Mouse (Mus musculus) stomach, embryonic 14.5 days (tissue): ENCODE results near the gene Slc39a13. TPM values are rescaled to one million over a fixed set of nuclear protein-coding genes. Genes with fewer than 3 reads are reported as not detected.
A peak's percentile ranks its signal among the peaks of the same experiment; 100 is the strongest.
"Not testable (repeated sequence)": the region's sequence is repeated elsewhere in the genome, so short reads cannot be mapped to it uniquely, and the experiment has no call there.

Experiments used
- ATAC-seq: fragments of 200-750 bp; cut with Nextera tagmentation; 2 replicates; pipeline ENCODE4 v1.8.0; 2017; ENCODE audit warnings: low read depth, moderate TSS enrichment; ENCODE audit not compliant: insufficient number of reproducible peaks, insufficient read depth, low FRiP score
- H3K27ac ChIP-seq: fragments of 300-500 bp; sonication (generic); 2 replicates; pipeline ENCODE4 v1.5.1; 2014; ENCODE audit warnings: mild to moderate bottlenecking, low read length, moderate library complexity, mixed read lengths
- H3K27me3 ChIP-seq: fragments of 300-500 bp; sonication (generic); 2 replicates; pipeline ENCODE4 v1.6.1; 2014; ENCODE audit warnings: low read length, control low read depth, mixed read lengths; ENCODE audit not compliant: control insufficient read depth, insufficient read depth
- H3K36me3 ChIP-seq: fragments of 300-500 bp; sonication (generic); 2 replicates; pipeline ENCODE4 v1.6.1; 2014; ENCODE audit warnings: mild to moderate bottlenecking, control low read depth, low read length, moderate library complexity, mixed read lengths; ENCODE audit not compliant: control insufficient read depth, insufficient read depth
- H3K4me1 ChIP-seq: fragments of 300-500 bp; sonication (generic); 2 replicates; pipeline ENCODE4 v1.6.1; 2014; ENCODE audit warnings: low read length, control low read depth, mixed read lengths; ENCODE audit not compliant: control insufficient read depth, insufficient read depth
- H3K4me2 ChIP-seq: fragments of 300-500 bp; sonication (generic); replicated peaks from 2 replicates; pipeline ENCODE4 v1.6.1; 2014; ENCODE audit warnings: low read depth, low read length, control low read depth
- H3K4me3 ChIP-seq: fragments of 300-500 bp; sonication (generic); 2 replicates; pipeline ENCODE4 v1.5.1; 2014; ENCODE audit warnings: low read depth, low read length, control low read depth
- H3K9ac ChIP-seq: fragments of 300-500 bp; sonication (generic); replicated peaks from 2 replicates; pipeline ENCODE4 v1.6.1; 2014; ENCODE audit warnings: low read depth, mild to moderate bottlenecking, control low read depth, low read length, moderate library complexity, mixed read lengths
- H3K9me3 ChIP-seq: fragments of 300-500 bp; sonication (generic); 2 replicates; pipeline ENCODE4 v1.6.1; 2016; ENCODE audit warnings: low read depth, low read length, control low read depth; ENCODE audit not compliant: control insufficient read depth
- WGBS: fragments of 180-500 bp; shearing (Covaris S2); extraction: QIAGEN DNeasy Blood & Tissue Kit; methylation state at CpG from one replicate; pipeline ENCODE4 v1.1.7; 2014; 5-methylcytosine and 5-hydroxymethylcytosine counted together
- polyA plus RNA-seq: library from polyadenylated mRNA; unstranded; fragments of >200 nt; fragmentation: Nextera tagmentation; extraction: Ambion mirVana; gene quantifications from 2 replicates; pipeline ENCODE4 v1.2.1, GENCODE M21; 2014

The Slc39a13 gene
- polyA plus RNA-seq, 1 experiment from 2014 or later = 45.8 TPM

- no peak overlapping the region for H3K27ac ChIP-seq
- no peaks in the 10 kb centered on the region for H3K9me3 ChIP-seq
These were observed 16.9 kb downstream of the Slc39a13 start for GRCm38 (mm10) chr2:91053181-91053933.

GRCm38 (mm10) chr2:91052752-91053151, 17.5 kb downstream of the Slc39a13 start:
- no peak for ATAC-seq
- no peak overlapping the region for H3K27ac ChIP-seq
- peaks cover 27% of the 10 kb centered on the region for H3K36me3 ChIP-seq
- no peak overlapping the region for H3K9ac ChIP-seq
- no peaks in the 10 kb centered on the region for H3K27me3 ChIP-seq
- H3K9me3 ChIP-seq = no peaks in the 10 kb centered on the region
- H3K4me3 ChIP-seq = no peak overlapping the region
- H3K4me1 ChIP-seq = peaks cover 6% of the 10 kb centered on the region; the same call in 1 of the 2 replicates
- WGBS = 57% methylated on average over 2 of the region's 2 CpGs
- peak overlapping the region; percentile 49; the same call in 1 of the 2 replicates for H3K4me2 ChIP-seq

More at GRCm38 (mm10) chr2:91053181-91053933, 16.9 kb downstream of the Slc39a13 start:
- H3K4me3 ChIP-seq = peak overlapping the region; percentile 91
- H3K4me2 ChIP-seq = peak overlapping the region; percentile 49
- peaks cover 6% of the 10 kb centered on the region; the same call in 1 of the 2 replicates for H3K4me1 ChIP-seq
- H3K27me3 ChIP-seq = no peaks in the 10 kb centered on the region
- H3K9ac ChIP-seq = 0 out of 2 replicates have a peak overlapping the region, but pooled peaks have one; percentile 75
- 0% methylated on average over 6 of the region's 6 CpGs for WGBS
- ATAC-seq = peak; percentile 59; the same call in 1 of the 2 replicates
- H3K36me3 ChIP-seq = peaks cover 32% of the 10 kb centered on the region

- peaks cover 19% of the 10 kb centered on the region for H3K36me3 ChIP-seq
- no peak overlapping the region for H3K4me3 ChIP-seq
- H3K4me1 ChIP-seq = peaks cover 6% of the 10 kb centered on the region; the same call in 1 of the 2 replicates
- no peak for ATAC-seq
- no peaks in the 10 kb centered on the region for H3K9me3 ChIP-seq
- WGBS = 77% methylated on average over 3 of the region's 3 CpGs
- H3K4me2 ChIP-seq = no peak overlapping the region
- H3K9ac ChIP-seq = no peak overlapping the region
- no peaks in the 10 kb centered on the region for H3K27me3 ChIP-seq
- no peak overlapping the region for H3K27ac ChIP-seq
These were observed 18.3 kb downstream of the Slc39a13 start for GRCm38 (mm10) chr2:91051917-91052316.

GRCm38 (mm10) chr2:91047359-91047758, 22.9 kb downstream of the Slc39a13 start:
- 76% methylated on average over 9 of the region's 9 CpGs for WGBS
- Histone ChIP-seq H3K4me2 (no peak overlapping the region), H3K4me3 (no peak overlapping the region), H3K9me3 (no peaks in the 10 kb centered on the region), H3K4me1 (no peaks in the 10 kb centered on the region), H3K27ac (no peak overlapping the region), H3K36me3 (no peaks in the 10 kb centered on the region), H3K9ac (no peak overlapping the region), H3K27me3 (no peaks in the 10 kb centered on the region)
- no peak for ATAC-seq

- H3K27me3 ChIP-seq = not testable (repeated sequence)
These were observed 24.4 kb downstream of the Slc39a13 start for GRCm38 (mm10) chr2:91045805-91046204.

GRCm38 (mm10) chr2:91044727-91045126, 25.5 kb downstream of the Slc39a13 start:
- Histone ChIP-seq H3K9ac (no peak overlapping the region), H3K4me3 (no peak overlapping the region), H3K36me3 (no peaks in the 10 kb centered on the region), H3K27me3 (no peaks in the 10 kb centered on the region), H3K4me2 (no peak overlapping the region), H3K9me3 (no peaks in the 10 kb centered on the region), H3K4me1 (no peaks in the 10 kb centered on the region), H3K27ac (no peak overlapping the region)
- WGBS = 74% methylated on average over 13 of the region's 13 CpGs
- no peak for ATAC-seq

More at GRCm38 (mm10) chr2:91045805-91046204, 24.4 kb downstream of the Slc39a13 start:
- 83% methylated on average over 1 of the region's 1 CpGs for WGBS
- H3K9me3 ChIP-seq, H3K4me1 ChIP-seq, ATAC-seq, H3K4me3 ChIP-seq, H3K4me2 ChIP-seq, H3K9ac ChIP-seq, H3K27ac ChIP-seq, H3K36me3 ChIP-seq: not testable (repeated sequence)

- Histone ChIP-seq H3K9ac (no peak overlapping the region), H3K9me3 (no peaks in the 10 kb centered on the region), H3K27me3 (no peaks in the 10 kb centered on the region), H3K4me2 (no peak overlapping the region), H3K4me1 (no peaks in the 10 kb centered on the region), H3K27ac (no peak overlapping the region), H3K4me3 (no peak overlapping the region), H3K36me3 (no peaks in the 10 kb centered on the region)
- 66% methylated on average over 21 of the region's 21 CpGs for WGBS
- no peak; the same call in 1 of the 2 replicates for ATAC-seq
These were observed 27.4 kb downstream of the Slc39a13 start for GRCm38 (mm10) chr2:91042651-91043398.

GRCm38 (mm10) chr2:91041786-91042185, 28.4 kb downstream of the Slc39a13 start:
- H3K4me1 ChIP-seq = no peaks in the 10 kb centered on the region
- H3K9ac ChIP-seq = no peak overlapping the region
- WGBS = 75% methylated on average over 8 of the region's 8 CpGs
- no peak overlapping the region for H3K4me2 ChIP-seq
- H3K36me3 ChIP-seq = no peaks in the 10 kb centered on the region
- no peaks in the 10 kb centered on the region for H3K9me3 ChIP-seq
- no peak for ATAC-seq
- no peak overlapping the region for H3K4me3 ChIP-seq
- no peak overlapping the region for H3K27ac ChIP-seq
- H3K27me3 ChIP-seq = no peaks in the 10 kb centered on the region
